Mouse (Mus musculus): ENCODE measurements around the gene Tcn2. TPM values are rescaled to one million over a fixed set of nuclear protein-coding genes. Genes with fewer than 3 reads are reported as not detected.

Gene Tcn2
- polyA plus RNA-seq, 1 experiment = 62.0 TPM

DNA sequence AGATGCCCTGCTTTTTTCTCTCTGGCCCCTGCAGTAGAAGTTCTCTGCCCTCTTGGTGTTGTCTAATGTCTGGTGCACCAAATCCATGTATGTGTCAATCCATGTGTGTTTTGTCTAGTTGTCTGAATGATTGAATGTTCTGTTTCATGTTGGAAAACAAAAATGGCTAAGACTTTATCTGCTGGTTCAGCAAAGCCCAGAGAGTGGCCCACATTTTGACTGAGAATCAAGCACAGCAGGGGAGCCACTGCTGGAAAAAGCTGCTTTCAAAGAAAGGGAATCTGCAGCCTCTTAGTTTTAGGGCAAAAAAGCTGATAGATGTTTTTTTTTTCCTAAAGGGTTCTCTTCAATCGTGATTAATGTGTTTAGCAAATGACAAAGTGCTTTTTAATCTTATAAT, 14.4 kb upstream of the Tcn2 start:
- no peak for DNase-seq (ENCODE audit: low read depth in 1 of 2, low spot score in 2 of 2)
- WGBS = 38% methylated on average over 1 of the region's 1 CpGs
- no peaks in the 10 kb centered on the region; the same call in 1 of the 2 replicates for H3K27me3 ChIP-seq (ENCODE audit: control insufficient read depth, insufficient read depth, low read length)
- H3K36me3 ChIP-seq (ENCODE audit: control insufficient read depth, insufficient read depth, low read length) = no peaks in the 10 kb centered on the region
- no peak overlapping the region for H3K27ac ChIP-seq (ENCODE audit: insufficient read depth, low read length)
- H3K4me3 ChIP-seq (ENCODE audit: extremely low read depth, insufficient read depth, insufficient read length) = no peak overlapping the region
- no peak for TF ChIP-seq POLR2A (IDR thresholded peaks at IDR 0.05; ENCODE audit: low read depth, low read length)
- H3K4me1 ChIP-seq (ENCODE audit: control insufficient read depth, insufficient read depth, insufficient read length) = no peaks in the 10 kb centered on the region

DNA sequence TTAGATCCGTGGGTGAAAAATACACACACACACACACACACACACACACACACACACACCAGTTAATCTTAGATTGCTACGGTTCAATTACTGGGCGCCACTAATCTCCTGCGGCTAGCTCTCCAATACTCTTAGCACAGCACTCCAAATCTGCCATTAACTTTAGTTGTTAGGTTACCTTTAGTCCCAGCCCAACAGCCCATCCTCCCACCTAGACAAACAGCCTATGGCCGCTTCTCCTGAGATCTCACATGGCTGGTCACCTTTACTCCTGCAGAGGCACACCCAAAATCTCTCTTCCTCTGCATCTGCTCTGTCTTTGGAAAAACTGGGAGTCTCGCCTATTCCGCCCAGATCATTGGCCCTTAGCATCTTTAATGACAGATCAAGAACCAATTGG, 9.4 kb upstream of the Tcn2 start:
- TF ChIP-seq POLR2A (IDR thresholded peaks at IDR 0.05; ENCODE audit: low read depth, low read length) (no peak), CTCF (IDR thresholded peaks at IDR 0.05; ENCODE audit: extremely low read depth, insufficient read depth, insufficient read length, insufficient replicate concordance) (no peak)
- no peaks in the 10 kb centered on the region; the same call in 1 of the 2 replicates for H3K27me3 ChIP-seq (ENCODE audit: control insufficient read depth, insufficient read depth, low read length)
- H3K4me3 ChIP-seq (ENCODE audit: extremely low read depth, insufficient read depth, insufficient read length) = no peak overlapping the region
- H3K27ac ChIP-seq (ENCODE audit: insufficient read depth, low read length) = no peak overlapping the region
- H3K4me1 ChIP-seq (ENCODE audit: control insufficient read depth, insufficient read depth, insufficient read length) = no peaks in the 10 kb centered on the region
- WGBS = 82% methylated on average over 7 of the region's 7 CpGs
- H3K36me3 ChIP-seq (ENCODE audit: control insufficient read depth, insufficient read depth, low read length) = no peaks in the 10 kb centered on the region
- no peak for DNase-seq (ENCODE audit: low read depth in 1 of 2, low spot score in 2 of 2)

DNA sequence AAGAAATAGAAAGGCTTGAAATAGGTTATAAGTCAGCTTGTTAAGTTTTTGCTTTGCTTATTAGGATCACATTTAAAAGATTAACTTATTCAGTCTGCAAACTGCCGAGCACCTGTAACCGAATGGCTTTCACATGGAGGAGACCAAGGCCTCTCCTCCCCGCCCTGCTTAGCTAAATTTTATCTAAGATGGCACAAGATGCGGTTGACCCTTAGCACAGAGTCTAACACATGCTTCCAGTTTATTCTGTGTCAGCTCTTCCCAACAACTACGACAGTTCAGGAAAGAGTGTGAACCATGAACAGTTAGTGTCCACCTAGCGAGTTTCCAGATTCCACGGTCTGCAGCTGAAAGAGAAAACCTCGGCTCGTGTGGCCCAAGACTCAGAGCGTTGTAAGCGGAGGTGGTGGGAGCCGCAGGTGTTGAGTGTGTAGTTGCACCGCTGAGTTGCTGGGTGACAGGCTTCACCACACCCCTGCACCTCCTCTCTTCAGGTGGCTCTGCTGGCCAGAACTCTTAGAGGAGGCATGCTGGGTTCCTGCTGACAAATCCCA, 5.4 kb upstream of the Tcn2 start:
- TF ChIP-seq CTCF (IDR thresholded peaks at IDR 0.05; ENCODE audit: extremely low read depth, insufficient read depth, insufficient read length, insufficient replicate concordance) (no peak), POLR2A (IDR thresholded peaks at IDR 0.05; ENCODE audit: low read depth, low read length) (no peak)
- Histone ChIP-seq H3K27me3 (ENCODE audit: control insufficient read depth, insufficient read depth, low read length) (no peaks in the 10 kb centered on the region), H3K27ac (ENCODE audit: insufficient read depth, low read length) (no peak overlapping the region), H3K4me1 (ENCODE audit: control insufficient read depth, insufficient read depth, insufficient read length) (no peaks in the 10 kb centered on the region), H3K36me3 (ENCODE audit: control insufficient read depth, insufficient read depth, low read length) (no peaks in the 10 kb centered on the region), H3K4me3 (ENCODE audit: extremely low read depth, insufficient read depth, insufficient read length) (no peak overlapping the region)
- WGBS = 91% methylated on average over 13 of the region's 13 CpGs
- no peak for DNase-seq (ENCODE audit: low read depth in 1 of 2, low spot score in 2 of 2)

DNA sequence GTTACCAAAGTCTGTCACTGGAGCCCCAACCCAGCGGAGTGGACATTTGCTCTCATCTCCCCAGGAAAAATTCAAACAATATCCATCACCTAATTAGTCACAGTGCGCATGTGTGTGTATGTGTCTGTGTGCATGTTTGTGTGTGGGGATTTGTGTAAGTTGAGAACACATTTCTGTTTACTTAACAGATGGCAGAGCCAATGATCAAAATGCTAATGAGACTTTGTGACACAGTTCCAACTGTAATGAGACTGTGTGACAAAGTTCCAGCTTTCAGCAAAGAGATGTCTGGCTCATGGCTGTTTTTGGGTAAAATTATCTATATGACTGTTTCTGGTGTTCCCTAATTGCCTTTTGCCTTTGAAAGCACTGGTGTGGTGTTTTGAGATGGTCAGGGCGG, 4.4 kb upstream of the Tcn2 start:
- Histone ChIP-seq H3K27ac (ENCODE audit: insufficient read depth, low read length) (no peak overlapping the region), H3K4me1 (ENCODE audit: control insufficient read depth, insufficient read depth, insufficient read length) (no peaks in the 10 kb centered on the region), H3K4me3 (ENCODE audit: extremely low read depth, insufficient read depth, insufficient read length) (no peak overlapping the region), H3K27me3 (ENCODE audit: control insufficient read depth, insufficient read depth, low read length) (no peaks in the 10 kb centered on the region), H3K36me3 (ENCODE audit: control insufficient read depth, insufficient read depth, low read length) (no peaks in the 10 kb centered on the region)
- 90% methylated on average over 3 of the region's 3 CpGs for WGBS
- no peak for DNase-seq (ENCODE audit: low read depth in 1 of 2, low spot score in 2 of 2)
- no peak for TF ChIP-seq CTCF (IDR thresholded peaks at IDR 0.05; ENCODE audit: extremely low read depth, insufficient read depth, insufficient read length, insufficient replicate concordance)

DNA sequence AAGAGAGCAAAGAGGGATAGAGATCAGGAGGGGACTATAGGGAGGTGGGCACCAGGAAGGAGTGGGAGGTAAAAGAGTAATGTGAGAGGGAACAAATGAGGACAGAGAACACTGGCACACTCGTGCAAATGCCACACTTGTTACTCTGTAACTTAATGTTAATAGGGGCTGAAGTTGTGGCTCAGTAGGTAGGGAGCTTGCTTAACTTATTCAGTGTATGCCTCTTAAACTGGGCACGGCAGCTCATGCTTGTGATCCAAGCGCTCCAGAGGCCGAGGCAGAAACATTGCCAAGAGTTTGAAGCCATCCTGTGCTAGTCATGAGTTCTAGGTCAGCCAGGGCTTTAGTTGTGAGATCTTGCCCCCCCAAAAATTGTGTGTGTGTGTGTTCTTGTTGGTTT, 3.2 kb upstream of the Tcn2 start:
- TF ChIP-seq POLR2A (IDR thresholded peaks at IDR 0.05; ENCODE audit: low read depth, low read length) (no peak), CTCF (IDR thresholded peaks at IDR 0.05; ENCODE audit: extremely low read depth, insufficient read depth, insufficient read length, insufficient replicate concordance) (no peak)
- WGBS = 86% methylated on average over 4 of the region's 4 CpGs
- DNase-seq (ENCODE audit: low read depth in 1 of 2, low spot score in 2 of 2) = no peak
- no peak overlapping the region for H3K4me3 ChIP-seq (ENCODE audit: extremely low read depth, insufficient read depth, insufficient read length)
- H3K4me1 ChIP-seq (ENCODE audit: control insufficient read depth, insufficient read depth, insufficient read length) = no peaks in the 10 kb centered on the region
- no peak overlapping the region for H3K27ac ChIP-seq (ENCODE audit: insufficient read depth, low read length)
- no peaks in the 10 kb centered on the region for H3K27me3 ChIP-seq (ENCODE audit: control insufficient read depth, insufficient read depth, low read length)
- H3K36me3 ChIP-seq (ENCODE audit: control insufficient read depth, insufficient read depth, low read length) = no peaks in the 10 kb centered on the region

DNA sequence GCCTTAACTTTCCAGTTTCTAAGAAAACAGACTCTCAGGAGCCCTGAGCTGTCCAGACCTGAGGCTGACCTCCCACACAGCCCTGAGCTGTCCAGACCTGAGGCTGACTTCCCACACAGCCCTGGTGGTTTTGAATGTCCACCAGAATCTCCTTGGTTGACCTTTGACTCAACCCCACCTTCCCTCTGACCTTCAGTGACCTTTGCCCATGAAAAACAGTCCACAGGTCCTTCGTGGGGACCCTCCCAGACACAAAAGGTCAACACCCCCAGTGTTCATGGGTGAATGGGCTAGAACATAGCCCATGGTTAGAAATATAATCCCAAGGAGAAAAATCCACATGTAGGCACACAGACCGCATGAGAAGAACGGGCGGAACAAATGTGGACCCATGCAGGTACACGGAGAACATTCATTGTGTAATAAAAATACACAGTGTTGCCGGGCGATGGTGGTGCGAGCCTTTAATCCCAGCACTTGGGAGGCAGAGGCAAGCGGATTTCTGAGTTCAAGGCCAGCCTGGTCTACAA, 1.9 kb upstream of the Tcn2 start:
- WGBS = 94% methylated on average over 9 of the region's 9 CpGs
- no peak for DNase-seq (ENCODE audit: low read depth in 1 of 2, low spot score in 2 of 2)
- no peak for TF ChIP-seq CTCF (IDR thresholded peaks at IDR 0.05; ENCODE audit: extremely low read depth, insufficient read depth, insufficient read length, insufficient replicate concordance)
- no peak for TF ChIP-seq POLR2A (IDR thresholded peaks at IDR 0.05; ENCODE audit: low read depth, low read length)
- no peaks in the 10 kb centered on the region for H3K4me1 ChIP-seq (ENCODE audit: control insufficient read depth, insufficient read depth, insufficient read length)
- H3K27ac ChIP-seq (ENCODE audit: insufficient read depth, low read length) = no peak overlapping the region
- H3K4me3 ChIP-seq (ENCODE audit: extremely low read depth, insufficient read depth, insufficient read length) = no peak overlapping the region
- H3K27me3 ChIP-seq (ENCODE audit: control insufficient read depth, insufficient read depth, low read length) = no peaks in the 10 kb centered on the region
- no peaks in the 10 kb centered on the region for H3K36me3 ChIP-seq (ENCODE audit: control insufficient read depth, insufficient read depth, low read length)

DNA sequence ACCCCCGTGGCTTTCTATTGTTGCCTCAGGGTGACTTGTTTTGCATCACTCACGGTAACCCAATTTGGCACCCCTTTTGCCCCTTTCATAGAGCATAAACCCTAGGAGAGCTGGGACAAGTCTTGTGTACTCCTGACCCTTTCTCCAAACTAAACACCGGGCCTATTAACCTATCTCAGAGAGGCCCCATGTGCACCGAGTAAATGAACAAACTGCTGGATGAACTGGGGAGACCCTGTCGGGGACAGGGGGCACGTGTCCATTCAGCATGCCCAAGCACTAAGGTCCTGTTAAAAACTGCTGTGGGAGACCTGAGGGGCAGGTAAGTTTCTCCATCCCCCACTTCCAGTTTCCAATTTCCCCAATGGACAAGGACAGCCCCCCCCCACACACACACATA, 1.0 kb downstream of the Tcn2 start:
- Histone ChIP-seq H3K36me3 (ENCODE audit: control insufficient read depth, insufficient read depth, low read length) (peaks cover 1% of the 10 kb centered on the region), H3K27ac (ENCODE audit: insufficient read depth, low read length) (no peak overlapping the region), H3K4me3 (ENCODE audit: extremely low read depth, insufficient read depth, insufficient read length) (no peak overlapping the region; the same call in 1 of the 2 replicates), H3K4me1 (ENCODE audit: control insufficient read depth, insufficient read depth, insufficient read length) (no peaks in the 10 kb centered on the region), H3K27me3 (ENCODE audit: control insufficient read depth, insufficient read depth, low read length) (no peaks in the 10 kb centered on the region)
- no peak for DNase-seq (ENCODE audit: low read depth in 1 of 2, low spot score in 2 of 2)
- no peak for TF ChIP-seq POLR2A (IDR thresholded peaks at IDR 0.05; ENCODE audit: low read depth, low read length)
- no peak for TF ChIP-seq CTCF (IDR thresholded peaks at IDR 0.05; ENCODE audit: extremely low read depth, insufficient read depth, insufficient read length, insufficient replicate concordance)
- 72% methylated on average over 6 of the region's 6 CpGs for WGBS
